Mouse (Mus musculus) liver, embryonic 14.5 days (tissue): Measurements from ENCODE around the gene Slc1a2.

ENCODE experiments used
- CTCF ChIP-seq: IDR thresholded peaks from 2 replicates; pipeline ENCODE4 v1.5.1; 2016; ENCODE audit warnings: antibody characterized with exemption, low read depth, control low read depth
- EP300 ChIP-seq: IDR thresholded peaks from 2 replicates; pipeline ENCODE4 v1.6.1; 2016; ENCODE audit warnings: antibody characterized with exemption, low read depth

- TF ChIP-seq CTCF: no peak
- TF ChIP-seq EP300: no peak
These were observed 2.6 kb downstream of the Slc1a2 start for GRCm38 (mm10) chr2:102661052-102661451.
